Mouse (Mus musculus) forelimb bud, embryonic 11.5 days (tissue): ENCODE data around the gene Sh3bp5l.
A peak's percentile ranks its signal among the peaks of the same experiment; 100 is the strongest.
"Not testable (repeated sequence)": the region's sequence is repeated elsewhere in the genome, so short reads cannot be mapped to it uniquely, and the experiment has no call there.

Source experiments
- DNase-seq: peaks from one replicate; pipeline ENCODE4 v3.0.0-alpha.2; 2012; ENCODE audit warnings: low read depth, low spot score

Gene Sh3bp5l

DNA sequence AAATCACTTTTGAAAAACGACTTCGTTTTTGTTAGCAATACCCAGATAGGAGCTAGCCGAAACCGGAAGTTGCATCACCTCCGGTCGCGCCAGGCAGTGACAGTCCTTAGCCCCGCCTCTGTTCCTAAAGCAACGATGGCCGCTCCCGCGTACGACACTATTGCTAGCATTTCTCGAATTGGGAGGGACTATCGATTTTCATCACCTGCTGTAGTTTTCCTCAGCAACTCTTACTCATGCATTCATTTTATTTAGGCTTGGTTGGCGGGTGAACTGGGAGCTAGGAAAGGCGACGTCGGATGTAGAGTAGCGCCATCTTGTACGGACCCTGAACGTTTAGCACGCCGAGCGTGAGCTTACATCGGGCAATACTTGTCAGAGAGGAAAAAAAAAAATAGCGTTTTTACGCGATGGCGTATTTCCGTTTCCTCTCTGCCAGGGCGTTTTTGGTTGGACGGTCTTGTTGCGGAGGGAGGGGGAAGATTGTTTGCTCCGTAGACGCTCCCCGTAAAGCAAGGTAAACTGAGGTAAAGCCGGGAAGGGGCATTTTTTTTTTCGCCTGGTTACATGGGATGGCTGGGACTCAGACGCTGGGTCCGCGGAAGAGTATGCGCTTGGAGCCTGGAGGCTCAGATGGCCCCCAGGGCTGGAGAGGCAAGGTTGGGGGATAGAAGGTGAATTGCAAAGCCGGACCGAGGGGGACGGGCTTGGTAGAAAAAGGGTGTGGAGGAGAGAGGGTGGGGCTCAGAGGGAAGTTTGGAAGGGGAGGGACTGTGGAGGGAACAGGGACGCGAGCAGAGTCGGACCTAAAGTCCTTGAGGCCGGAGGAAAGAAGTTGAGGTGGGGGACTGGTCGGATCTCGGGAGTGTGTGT is at the start of gene Sh3bp5l, which contains the start of gene Zfp672:
Sh3bp5l (plus strand) TSS at position 449 of the 873 bp plus-strand sequence.
Zfp672 (minus strand) TSS at position 64 of the 873 bp plus-strand sequence.
- peak; percentile 95 for DNase-seq

DNA sequence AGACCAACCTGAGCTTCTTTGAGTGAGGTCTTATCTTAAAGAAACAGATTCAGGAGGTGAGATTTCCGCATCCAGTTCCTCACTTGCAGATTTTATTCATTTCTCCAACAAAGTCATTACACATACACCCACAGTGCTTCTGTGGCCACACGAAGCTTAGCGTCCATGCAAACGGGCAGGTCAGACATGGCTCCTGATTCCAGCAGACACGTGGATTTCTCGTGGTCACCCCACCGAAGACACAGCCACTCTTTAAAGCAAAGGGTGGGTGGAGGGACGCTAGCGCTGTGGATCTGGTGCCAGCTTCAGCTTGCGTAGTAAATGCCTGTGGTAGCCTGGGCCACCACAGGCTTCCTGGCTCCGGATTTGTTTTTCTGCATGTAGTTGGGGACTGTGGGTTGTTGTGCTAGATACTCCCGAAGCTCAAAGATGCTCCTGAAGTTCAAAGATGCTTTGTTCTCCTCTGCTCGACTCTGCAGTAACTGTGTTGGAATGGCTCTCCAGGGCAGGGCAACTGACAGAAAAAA is 48.5 kb upstream of the Sh3bp5l start:
- no peak for DNase-seq

- no peak for DNase-seq
These were observed 48.0 kb upstream of the Sh3bp5l start for GRCm38 (mm10) chr11:58282518-58282917.

GRCm38 (mm10) chr11:58289992-58290682 is 40.4 kb upstream of the Sh3bp5l start:
- no peak for DNase-seq

DNA sequence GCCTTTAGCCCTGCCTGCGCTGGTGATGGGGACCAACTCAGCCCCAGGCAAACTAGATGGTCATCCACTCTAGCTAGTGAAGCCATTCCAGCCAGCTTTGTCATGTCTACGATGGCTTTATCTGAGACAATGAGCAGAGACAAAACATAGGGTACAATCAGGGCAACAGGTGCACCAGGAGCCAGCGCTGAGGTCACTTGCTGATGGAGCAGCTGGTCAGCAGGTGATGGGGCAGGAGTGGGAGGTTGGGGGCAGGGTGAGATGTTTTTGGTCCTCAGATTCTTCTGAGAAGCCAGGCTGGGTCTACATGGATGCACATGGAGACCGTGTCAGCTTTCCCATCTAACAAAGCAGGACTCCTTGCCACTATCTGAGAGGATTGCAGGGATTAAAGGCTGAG is 39.7 kb upstream of the Sh3bp5l start:
- no peak for DNase-seq

GRCm38 (mm10) chr11:58292791-58293190 is 37.7 kb upstream of the Sh3bp5l start:
- no peak for DNase-seq

DNA sequence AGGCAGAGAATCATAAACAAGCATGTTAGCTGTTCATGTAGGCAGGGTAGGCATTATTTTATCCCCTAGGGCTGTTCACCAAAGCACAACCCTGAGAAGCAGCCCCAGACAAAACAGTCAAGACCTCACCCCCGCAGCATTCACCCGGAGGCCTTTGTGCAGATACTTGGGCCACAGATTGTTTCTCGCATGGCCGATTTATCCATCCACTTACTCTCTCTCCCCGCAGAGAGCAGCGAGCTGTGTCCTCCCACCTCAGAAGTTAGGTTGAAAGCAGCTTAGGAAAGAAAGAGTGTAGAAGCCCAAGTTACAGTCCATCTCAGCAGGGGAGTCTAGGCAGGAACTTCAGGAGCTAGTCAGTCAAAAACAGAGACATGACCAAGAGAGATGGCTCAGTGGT is 33.1 kb upstream of the Sh3bp5l start:
- no peak for DNase-seq

- peak; percentile 68 for DNase-seq
These were observed 29.5 kb upstream of the Sh3bp5l start for GRCm38 (mm10) chr11:58301057-58301456.

DNA sequence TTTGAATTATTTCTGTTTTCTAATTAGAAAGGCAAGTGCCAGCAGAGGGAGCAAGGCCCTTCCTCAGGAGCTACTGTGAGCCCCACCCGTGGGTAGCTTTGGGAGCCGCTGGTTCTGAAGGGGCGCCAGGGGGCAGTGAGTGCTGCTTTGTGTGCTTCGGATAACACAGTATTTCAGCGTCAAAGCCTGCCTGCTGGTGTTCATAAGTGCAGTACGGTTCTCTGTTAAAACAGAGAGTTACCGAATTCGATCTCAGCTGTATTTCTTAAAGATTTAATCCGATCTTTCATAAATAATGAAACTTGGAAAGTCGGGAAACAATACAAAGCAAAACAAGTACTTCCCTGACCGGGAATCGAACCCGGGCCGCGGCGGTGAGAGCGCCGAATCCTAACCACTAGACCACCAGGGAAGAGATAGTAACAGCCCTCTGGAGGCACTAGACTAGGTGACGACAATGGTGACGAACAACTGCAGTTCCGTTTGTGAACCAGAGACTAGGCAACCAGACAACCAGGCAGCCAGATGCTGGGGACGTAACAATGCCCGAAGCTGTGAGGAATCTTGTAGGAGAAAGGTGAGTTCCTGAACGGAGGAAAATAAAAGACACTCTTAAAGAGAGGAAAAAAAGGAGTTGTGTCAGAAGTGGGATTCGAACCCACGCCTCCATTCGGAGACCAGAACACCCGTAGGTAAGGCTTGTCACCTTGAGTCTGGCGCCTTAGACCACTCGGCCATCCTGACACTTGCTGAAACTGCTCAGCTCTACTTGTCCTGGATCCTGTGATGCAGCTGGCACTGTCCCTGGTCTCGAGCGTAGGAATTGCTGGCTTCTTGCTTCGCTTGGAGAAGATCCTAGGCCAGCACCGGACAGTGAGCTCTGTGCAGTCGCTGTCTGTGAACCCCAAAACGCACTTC is 28.4 kb upstream of the Sh3bp5l start:
- DNase-seq: peak; percentile 98

DNA sequence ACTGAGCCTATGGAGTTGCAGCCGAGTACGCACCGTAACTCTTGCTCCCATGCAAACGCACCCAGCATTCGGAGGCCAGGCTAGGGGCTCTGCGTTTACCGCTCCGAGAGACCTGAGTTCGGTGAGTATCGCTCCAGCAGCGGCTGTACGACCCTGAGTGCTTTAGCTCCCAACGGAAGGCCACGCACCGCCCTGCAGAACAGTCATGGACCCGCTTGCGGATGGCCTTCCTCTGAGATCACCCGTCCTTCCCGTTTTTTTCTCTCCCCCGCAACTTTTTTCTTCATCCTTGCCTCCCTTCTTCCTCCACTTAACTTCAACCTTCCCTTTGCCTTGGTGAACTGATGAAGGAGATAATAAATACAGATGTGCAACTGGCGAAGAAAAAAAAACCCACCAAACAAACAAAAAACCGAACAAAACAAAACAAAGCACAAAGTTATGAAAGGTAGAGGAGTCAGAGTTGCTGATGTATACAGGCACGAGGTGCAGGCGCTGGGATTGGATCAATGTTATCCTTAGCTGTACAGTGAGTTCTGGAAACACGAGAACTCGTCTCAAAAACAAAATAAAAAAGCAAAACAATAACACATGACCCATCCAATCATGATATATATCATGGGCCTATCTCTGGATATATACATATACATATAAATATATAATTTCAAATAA is 27.6 kb upstream of the Sh3bp5l start:
- no peak for DNase-seq

- DNase-seq: no peak
These were observed 26.9 kb upstream of the Sh3bp5l start for GRCm38 (mm10) chr11:58303594-58303993.

DNA sequence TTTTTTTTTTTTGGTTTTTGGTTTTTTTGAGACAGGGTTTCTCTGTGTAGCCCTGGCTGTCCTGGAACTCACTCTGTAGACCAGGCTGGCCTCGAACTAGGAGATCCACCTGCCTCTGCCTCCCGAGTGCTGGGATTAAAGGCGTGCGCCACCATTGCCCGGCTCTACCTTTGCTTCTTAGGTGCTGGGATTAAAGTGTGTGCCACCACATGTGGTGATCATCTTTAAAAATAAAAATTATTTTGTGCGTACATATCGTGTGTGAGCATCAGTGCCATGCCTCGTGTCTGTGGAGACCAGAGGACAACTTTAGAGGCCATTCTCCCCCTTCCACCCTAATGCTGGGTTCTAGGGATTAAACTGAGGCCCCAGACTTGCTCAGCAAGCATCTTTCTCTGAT is 25.2 kb upstream of the Sh3bp5l start:
- DNase-seq: not testable (repeated sequence)

DNA sequence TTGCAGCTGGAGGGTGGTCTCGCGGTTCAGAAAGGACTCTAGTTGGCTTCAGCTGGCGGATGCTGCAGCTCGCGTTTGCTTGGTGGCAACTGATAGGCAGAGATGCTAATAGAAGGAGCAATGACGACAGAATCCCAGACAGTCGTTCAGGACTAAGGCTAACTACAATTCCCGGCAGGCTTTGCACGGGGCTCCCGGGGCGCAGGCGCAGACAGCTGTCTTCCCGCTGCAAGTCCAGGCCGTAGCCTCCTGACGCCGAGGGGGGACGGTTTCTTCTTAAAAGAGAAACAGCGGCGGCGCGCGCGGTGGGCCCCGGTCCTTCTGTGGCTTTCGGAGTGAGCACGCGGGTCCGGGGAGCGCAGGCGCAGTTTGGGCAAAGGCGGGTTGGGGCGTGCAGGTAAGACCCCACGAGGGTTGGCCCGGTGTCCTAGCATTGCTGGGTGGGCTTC is 23.6 kb upstream of the Sh3bp5l start, which contains the start of gene Zfp692:
Zfp692 (plus strand) TSS at position 210 of the 449 bp plus-strand sequence.
- DNase-seq: peak; percentile 93

GRCm38 (mm10) chr11:58307411-58308080 is 23.0 kb upstream of the Sh3bp5l start:
- DNase-seq: peak; percentile 55

DNA sequence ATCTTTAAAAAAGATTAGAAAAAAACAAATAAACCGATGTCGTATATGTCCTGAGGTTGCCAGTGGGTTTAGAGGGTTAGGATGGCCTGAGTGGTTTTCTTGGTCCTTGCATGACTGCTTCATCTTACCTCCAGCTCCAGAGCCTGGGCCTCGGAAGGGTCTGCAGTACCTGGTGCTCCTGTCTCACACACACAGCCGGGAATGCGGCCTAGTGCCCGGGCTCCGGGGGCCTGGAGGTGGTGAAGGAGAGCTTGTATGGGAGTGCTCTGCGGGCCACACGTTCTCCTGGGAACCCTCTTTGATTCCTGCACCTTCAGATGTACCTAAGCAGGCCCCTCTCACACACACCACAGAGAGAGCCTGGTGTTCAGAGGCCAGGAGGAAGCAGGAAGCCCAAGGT is 21.9 kb upstream of the Sh3bp5l start:
- no peak for DNase-seq

GRCm38 (mm10) chr11:58314069-58314468 is 16.5 kb upstream of the Sh3bp5l start:
- no peak for DNase-seq

GRCm38 (mm10) chr11:58315536-58316168 is 14.9 kb upstream of the Sh3bp5l start:
- DNase-seq: no peak

DNA sequence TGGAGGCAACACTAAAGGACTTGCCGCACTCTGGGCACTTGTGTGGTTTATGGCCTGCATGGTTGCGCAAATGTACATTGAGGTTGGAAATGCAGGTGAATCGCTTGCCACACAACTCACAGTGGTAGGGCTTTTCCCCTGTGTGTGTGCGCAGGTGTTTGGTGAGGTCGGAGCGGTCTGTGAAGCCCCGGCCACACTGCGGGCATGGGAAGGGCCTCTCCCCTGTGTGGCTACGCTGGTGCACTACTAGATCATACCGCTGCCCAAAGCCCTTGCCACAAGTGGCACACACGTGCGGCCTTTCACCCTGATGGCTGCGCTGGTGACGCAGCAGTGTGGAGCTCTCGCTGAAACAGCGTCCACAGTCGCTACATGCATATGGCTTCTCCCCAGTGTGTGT is 14.2 kb upstream of the Sh3bp5l start:
- DNase-seq: no peak

- DNase-seq: no peak
These were observed 13.6 kb upstream of the Sh3bp5l start for GRCm38 (mm10) chr11:58316768-58317390.
